Mouse (Mus musculus): ENCODE measurements at regions not wholly inside any gene's neighbourhood (a gene's known extent, or its start where the extent isn't known, plus 50 kb on each side); places are given as distances from the start of the nearest gene placed in this dataset.

DNA sequence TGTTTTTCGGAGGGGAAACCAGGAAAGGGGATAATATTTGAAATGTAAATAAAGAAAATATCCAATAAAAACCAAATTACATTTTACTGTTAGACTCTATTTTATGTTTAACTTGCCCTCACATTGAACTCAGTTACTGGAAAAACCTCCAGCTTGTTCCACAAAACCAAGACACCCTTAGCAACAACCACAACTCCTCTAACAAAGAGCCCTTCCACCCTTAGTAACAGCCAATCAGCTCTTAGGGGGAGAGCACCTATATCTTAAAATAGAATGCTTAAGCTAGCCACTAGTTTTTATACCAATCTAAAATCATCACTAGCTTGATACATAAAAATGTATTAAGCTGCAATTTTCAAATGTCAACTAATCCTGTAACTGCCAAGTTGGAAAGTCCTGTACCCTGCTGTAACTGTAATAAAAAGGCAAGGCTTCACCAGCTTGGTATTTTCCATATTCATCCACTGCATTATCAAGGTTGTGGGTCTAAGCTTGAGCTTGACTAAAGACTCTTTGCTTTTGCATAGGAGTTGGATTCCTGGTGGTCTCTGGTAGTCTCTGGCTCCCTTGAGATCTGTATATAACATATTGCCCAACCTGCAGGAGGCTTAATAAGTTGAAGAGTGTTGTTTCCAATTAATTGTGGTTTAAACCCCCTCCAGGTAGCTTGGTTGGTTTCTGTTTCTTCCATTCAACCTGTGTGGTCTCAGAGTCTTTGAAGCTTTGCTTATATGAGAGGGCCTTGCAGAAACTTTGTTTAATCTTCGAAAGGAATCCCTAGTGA lies 566.4 kb downstream of the Sema5a start:
- no peak for TF ChIP-seq CTCF (IDR thresholded peaks at IDR 0.05; ENCODE audit: extremely low read depth, insufficient read depth, low read length)
- no peak for TF ChIP-seq POLR2A (IDR thresholded peaks at IDR 0.05; ENCODE audit: extremely low read depth, insufficient read depth, low read length)
- H3K4me1 ChIP-seq (ENCODE audit: control insufficient read depth, insufficient read depth, low read length), result no peaks in the 10 kb centered on the region
- H3K4me3 ChIP-seq (ENCODE audit: insufficient read depth, low read length), result no peak overlapping the region
- H3K27ac ChIP-seq (ENCODE audit: insufficient read depth, low read length), result no peak overlapping the region

DNA sequence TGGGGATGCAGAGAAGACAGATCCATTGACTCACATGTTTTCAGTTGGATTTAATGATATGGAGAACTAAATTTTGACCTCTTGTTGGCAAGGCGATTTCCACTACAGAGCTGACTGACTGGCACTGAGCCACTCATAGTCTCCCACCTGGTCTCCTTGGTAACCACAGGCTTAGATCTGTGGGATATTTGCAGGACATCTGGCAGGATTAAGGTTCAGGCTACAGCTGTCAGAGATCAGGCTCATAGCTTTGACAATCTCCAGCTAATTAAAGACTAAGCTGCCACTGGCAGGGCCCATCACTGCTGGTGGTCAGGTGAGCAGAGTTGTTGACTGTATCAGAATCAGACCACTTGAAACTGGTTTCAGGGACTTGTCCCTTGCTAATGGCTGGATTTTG lies 595.4 kb downstream of the Sema5a start:
- H3K27ac ChIP-seq (ENCODE audit: insufficient read depth, low read length), result no peak overlapping the region
- no peak for TF ChIP-seq POLR2A (IDR thresholded peaks at IDR 0.05; ENCODE audit: extremely low read depth, insufficient read depth, low read length)
- no peak for TF ChIP-seq CTCF (IDR thresholded peaks at IDR 0.05; ENCODE audit: extremely low read depth, insufficient read depth, low read length)
- H3K4me1 ChIP-seq (ENCODE audit: control insufficient read depth, insufficient read depth, low read length), result no peaks in the 10 kb centered on the region
- H3K4me3 ChIP-seq (ENCODE audit: insufficient read depth, low read length), result no peak overlapping the region
